Mouse (Mus musculus) MEL (cell line): ENCODE results near the gene Rsbn1l. TPM values are rescaled to one million over a fixed set of nuclear protein-coding genes. Genes with fewer than 3 reads are reported as not detected.

Experiments used
- DNase-seq: peaks from one replicate; pipeline ENCODE4 v3.0.0; 2011; ENCODE audit warnings: low read depth, low spot score
- H3K27ac ChIP-seq: 2 replicates; pipeline ENCODE4 v1.5.1; 2012; ENCODE audit warnings: low read depth, mild to moderate bottlenecking, control low read depth, low read length, moderate library complexity; ENCODE audit not compliant: control insufficient read depth
- H3K27me3 ChIP-seq, 2 experiments: fragments of 150-350 bp in 1 of 2; sonication (generic) in 1 of 2; 2 replicates each; pipeline ENCODE4 v1.6.1; 2012; ENCODE audit warnings: low read length in 2 of 2, mild to moderate bottlenecking in 2 of 2, improper control_type of control experiment in 1 of 2, moderate library complexity in 1 of 2; ENCODE audit not compliant: insufficient read depth in 2 of 2, control insufficient read depth in 1 of 2
- H3K36me3 ChIP-seq, 2 experiments: 2 replicates each; pipeline ENCODE4 v1.6.1; 2012 to 2014; ENCODE audit warnings: low read length in 2 of 2, improper control_type of control experiment in 1 of 2, inconsistent platforms in 1 of 2, mild to moderate bottlenecking in 1 of 2; ENCODE audit not compliant: insufficient read depth in 2 of 2, control insufficient read depth in 1 of 2
- H3K4me1 ChIP-seq, 2 experiments: fragments of 150-350 bp in 1 of 2; sonication (generic) in 1 of 2; 2 replicates each; pipeline ENCODE4 v1.6.1; 2012; ENCODE audit warnings: low read length in 2 of 2, improper control_type of control experiment in 1 of 2, mild to moderate bottlenecking in 1 of 2; ENCODE audit not compliant: insufficient read depth in 2 of 2, control insufficient read depth in 1 of 2
- H3K4me3 ChIP-seq, 2 experiments: fragments of 150-350 bp in 1 of 2; sonication (generic) in 1 of 2; 2 replicates each; pipeline ENCODE4 v1.5.1; 2012; ENCODE audit warnings: low read depth in 2 of 2, low read length in 2 of 2, mild to moderate bottlenecking in 2 of 2, moderate library complexity in 2 of 2, control low read depth in 1 of 2, improper control_type of control experiment in 1 of 2; ENCODE audit not compliant: control insufficient read depth in 1 of 2, insufficient read depth in 1 of 2
- H3K79me2 ChIP-seq: 2 replicates; pipeline ENCODE4 v1.6.1; 2012; ENCODE audit warnings: mild to moderate bottlenecking, low read length, moderate library complexity; ENCODE audit not compliant: control insufficient read depth, poor library complexity, insufficient read depth
- H3K9ac ChIP-seq: 2 replicates; pipeline ENCODE4 v1.6.1; 2012; ENCODE audit warnings: low read depth, mild to moderate bottlenecking, control low read depth, low read length, moderate library complexity; ENCODE audit not compliant: control insufficient read depth, poor library complexity, severe bottlenecking
- H3K9me3 ChIP-seq: fragments of 150-350 bp; sonication (generic); replicated peaks from 2 replicates; pipeline ENCODE4 v1.6.1; 2012; ENCODE audit warnings: mild to moderate bottlenecking, low read length, improper control_type of control experiment, moderate library complexity; ENCODE audit not compliant: insufficient read depth
- BHLHE40 ChIP-seq: IDR thresholded peaks from 2 replicates; pipeline ENCODE4 v1.6.1; 2012; ENCODE audit warnings: low read depth, mild to moderate bottlenecking, inconsistent platforms, low read length, improper control_type of control experiment, borderline replicate concordance
- CHD1 ChIP-seq: IDR thresholded peaks from 2 replicates; pipeline ENCODE4 v1.6.1; 2012; ENCODE audit warnings: low read depth, mild to moderate bottlenecking, inconsistent platforms, low read length, improper control_type of control experiment
- EP300 ChIP-seq, 2 experiments: IDR thresholded peaks; 2 replicates each; pipeline ENCODE4 v1.6.1; 2011; ENCODE audit warnings: improper control_type of control experiment in 2 of 2, low read length in 2 of 2, low read depth in 1 of 2, mild to moderate bottlenecking in 1 of 2
- ETS1 ChIP-seq: IDR thresholded peaks from 2 replicates; pipeline ENCODE4 v1.6.1; 2012; ENCODE audit warnings: low read depth, mild to moderate bottlenecking, inconsistent platforms, low read length, improper control_type of control experiment, moderate library complexity
- GABPA ChIP-seq: IDR thresholded peaks from 2 replicates; pipeline ENCODE4 v1.6.1; 2012; ENCODE audit warnings: low read depth, mild to moderate bottlenecking, inconsistent platforms, low read length, improper control_type of control experiment, moderate library complexity
- GATA1 ChIP-seq: IDR thresholded peaks from 2 replicates; pipeline ENCODE4 v1.6.1; 2011; ENCODE audit warnings: low read depth, low read length, improper control_type of control experiment
- HCFC1 ChIP-seq: IDR thresholded peaks from 2 replicates; pipeline ENCODE4 v1.6.1; 2012; ENCODE audit warnings: low read depth, mild to moderate bottlenecking, inconsistent platforms, low read length, improper control_type of control experiment, moderate library complexity
- KAT2A ChIP-seq: conservative IDR thresholded peaks from 2 replicates; pipeline ENCODE4 v1.6.1; 2012; ENCODE audit warnings: low read depth, low read length, improper control_type of control experiment, inconsistent platforms
- MAX ChIP-seq: IDR thresholded peaks from 2 replicates; pipeline ENCODE4 v1.6.1; 2011; ENCODE audit warnings: low read length, improper control_type of control experiment
- MAZ ChIP-seq: IDR thresholded peaks from 2 replicates; pipeline ENCODE4 v1.6.1; 2012; ENCODE audit warnings: low read depth, mild to moderate bottlenecking, inconsistent platforms, low read length, improper control_type of control experiment
- MYB ChIP-seq: IDR thresholded peaks from 2 replicates; pipeline ENCODE4 v1.6.1; 2011; ENCODE audit warnings: mild to moderate bottlenecking, low read depth, low read length, improper control_type of control experiment
- NELFE ChIP-seq: IDR thresholded peaks from 2 replicates; pipeline ENCODE4 v1.6.1; 2011; ENCODE audit warnings: low read depth, low read length, improper control_type of control experiment
- NRF1 ChIP-seq: IDR thresholded peaks from 2 replicates; pipeline ENCODE4 v1.6.1; 2014; ENCODE audit warnings: low read depth, mild to moderate bottlenecking, inconsistent platforms, low read length, improper control_type of control experiment, moderate library complexity; ENCODE audit not compliant: poor library complexity, insufficient read depth, severe bottlenecking
- POLR2A ChIP-seq, 2 experiments: IDR thresholded peaks; 2 replicates each; pipeline ENCODE4 v1.6.1; 2011 to 2012; ENCODE audit warnings: low read length in 2 of 2, mild to moderate bottlenecking in 2 of 2, control low read depth in 1 of 2, improper control_type of control experiment in 1 of 2, low read depth in 1 of 2, moderate library complexity in 1 of 2; ENCODE audit not compliant: control insufficient read depth in 1 of 2, insufficient read depth in 1 of 2, poor library complexity in 1 of 2
- POLR2AphosphoS2 ChIP-seq: IDR thresholded peaks from 2 replicates; pipeline ENCODE4 v1.6.1; 2011; ENCODE audit warnings: low read length, improper control_type of control experiment
- RCOR1 ChIP-seq: IDR thresholded peaks from 2 replicates; pipeline ENCODE4 v1.6.1; 2012; ENCODE audit warnings: low read depth, mild to moderate bottlenecking, inconsistent platforms, low read length, improper control_type of control experiment
- SIN3A ChIP-seq: IDR thresholded peaks from 2 replicates; pipeline ENCODE4 v1.6.1; 2012; ENCODE audit warnings: low read length, improper control_type of control experiment, inconsistent platforms
- SMC3 ChIP-seq: IDR thresholded peaks from 2 replicates; pipeline ENCODE4 v1.6.1; 2011; ENCODE audit warnings: low read depth, low read length, improper control_type of control experiment
- TBP ChIP-seq: IDR thresholded peaks from 2 replicates; pipeline ENCODE4 v1.8.0; 2011; ENCODE audit warnings: low read depth, low read length, improper control_type of control experiment
- USF1 ChIP-seq: IDR thresholded peaks from 2 replicates; pipeline ENCODE4 v1.6.1; 2014; ENCODE audit warnings: low read depth, mild to moderate bottlenecking, inconsistent platforms, low read length, improper control_type of control experiment, moderate library complexity
- polyA plus RNA-seq, 2 experiments: library from polyadenylated mRNA; stranded (reverse) in 1 of 2; unstranded in 1 of 2; fragments of >175 nt in 1 of 2; fragments of >200 nt in 1 of 2; gene quantifications; 2 replicates each; pipeline versions ENCODE4 v1.2.1 to v1.2.4; 2012; ENCODE audit warnings: low replicate concordance in 2 of 2, low read depth in 1 of 2; ENCODE audit not compliant: insufficient read length in 2 of 2, insufficient read depth in 1 of 2, missing spikeins in 1 of 2
- total RNA-seq: library from RNA; depleted of rRNA; stranded (reverse); fragments of 300-350 nt; gene quantifications from 2 replicates; pipeline ENCODE4 v1.2.3, GENCODE M21; 2012

The Rsbn1l gene
- total and polyA plus RNA-seq, 3 experiments = 5.0 to 78.2 (median 17.4) TPM

- Histone ChIP-seq H3K9ac (peak overlapping the region; percentile 96), H3K27ac (no peak overlapping the region), H3K36me3 (peaks cover 0 to 20% of the 10 kb centered on the region in 2 experiments; a peak in 2 of 4 replicates), H3K4me1 (peaks cover 9 to 14% of the 10 kb centered on the region in 2 experiments), H3K4me3 (peak overlapping the region; percentile 29 to 99), H3K79me2 (peaks cover 71% of the 10 kb centered on the region), H3K9me3 (no peaks in the 10 kb centered on the region), H3K27me3 (no peaks in the 10 kb centered on the region)
- DNase-seq = no peak
- 0 out of 2 replicates have a peak, but pooled peaks have one; percentile 2 for TF ChIP-seq ETS1
- no peak for TF ChIP-seq BHLHE40
Measured at GRCm38 (mm10) chr5:20950093-20950492, 6.1 kb downstream of the Rsbn1l start.

GRCm38 (mm10) chr5:20946906-20947305, 9.3 kb downstream of the Rsbn1l start:
- no peak for TF ChIP-seq BHLHE40
- no peak for TF ChIP-seq CHD1
- TF ChIP-seq NRF1 = no peak
- no peak for TF ChIP-seq HCFC1
- TF ChIP-seq MYB = no peak
- TF ChIP-seq POLR2AphosphoS2 = no peak
- TF ChIP-seq RCOR1 = no peak
- TF ChIP-seq TBP = no peak
- no peak for TF ChIP-seq MAX
- TF ChIP-seq GATA1 = no peak
- no peak for TF ChIP-seq USF1
- no peak for TF ChIP-seq MAZ
- no peak for TF ChIP-seq POLR2A (IDR thresholded peaks at IDR 0.05; ENCODE audit: control insufficient read depth in 1 of 2, insufficient read depth in 1 of 2, low read depth in 1 of 2, low read length in 2 of 2, poor library complexity in 1 of 2)
- TF ChIP-seq SIN3A = no peak
- TF ChIP-seq KAT2A = no peak
- no peak for TF ChIP-seq SMC3
- no peak for TF ChIP-seq NELFE
- no peak for TF ChIP-seq GABPA
- TF ChIP-seq EP300 (IDR thresholded peaks at IDR 0.05; ENCODE audit: low read depth in 1 of 2, low read length in 2 of 2) = no peak
- TF ChIP-seq, all 39 proteins: peak for 0
- peaks cover 74% of the 10 kb centered on the region for H3K79me2 ChIP-seq
- peaks cover 4 to 30% of the 10 kb centered on the region in 2 experiments; a peak in 3 of 4 replicates for H3K36me3 ChIP-seq
- no peaks in the 10 kb centered on the region for H3K27me3 ChIP-seq
- no peak for DNase-seq
- peaks cover 21 to 24% of the 10 kb centered on the region in 2 experiments for H3K4me1 ChIP-seq
- H3K27ac ChIP-seq = no peak overlapping the region
- H3K9me3 ChIP-seq = no peaks in the 10 kb centered on the region
- no peak overlapping the region for H3K4me3 ChIP-seq
- no peak overlapping the region for H3K9ac ChIP-seq
